In the genomic region with DNA sequence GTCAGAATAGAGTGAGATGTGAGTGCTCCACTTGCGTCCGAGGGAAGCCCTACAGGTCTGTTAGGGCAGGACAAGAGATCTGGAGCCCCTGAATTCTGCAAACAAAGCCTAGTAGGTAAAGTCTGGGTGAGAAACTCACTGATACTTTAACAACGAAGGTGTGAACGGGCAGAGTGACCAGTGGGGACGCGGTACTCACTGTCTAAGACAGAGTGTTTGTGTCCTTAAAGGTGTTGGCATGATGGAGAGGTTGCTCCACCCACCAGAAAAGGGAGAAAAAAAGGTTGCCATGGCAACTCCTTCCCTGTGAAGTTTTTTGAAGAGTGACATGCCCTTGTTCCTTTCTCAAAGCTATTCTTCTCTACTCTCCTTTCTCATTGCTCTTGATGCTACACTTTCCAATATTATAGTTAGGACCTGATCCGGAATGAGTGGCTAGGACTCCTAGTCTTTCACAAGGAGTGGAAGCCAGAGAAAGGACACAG, we compare ENCODE assay signal across 22 mouse cellular contexts.
DNase-seq lines count a peak whose midpoint lies in the region; ATAC-seq and TF ChIP-seq lines count a peak whose summit lies in the region.
"Had no signal": no experiment of that assay in that cellular context is flagged by ENCODE, and none has a peak within 500 bp of the region (broad histone marks: within the 10 kb centered on the region; RNA-seq: fewer than 3 reads in every experiment).

No protein-coding gene starts in this region.

- H3K4me1 ChIP-seq in liver, embryonic 13.5 days (replicated peaks), result peaks cover 44% of the 10 kb centered on the region
- peaks cover 4 to 11% of the 10 kb centered on the region in 2 experiments for H3K4me1 ChIP-seq in MEL (ENCODE audit: control insufficient read depth in 1 of 2, insufficient read depth in 2 of 2, low read length in 2 of 2)
- H3K4me1 ChIP-seq in liver, embryonic 15.5 days (replicated peaks), result peaks cover 40% of the 10 kb centered on the region
- H3K4me1 ChIP-seq: forebrain, embryonic 13.5 days; hindbrain, embryonic 15.5 days; neural tube, embryonic 15.5 days had no signal

- no peak for TF ChIP-seq CTCF in MEL (IDR thresholded peaks at IDR 0.05 in 2 of 3, conservative IDR thresholded peaks at IDR 0.05 in 1 of 3; ENCODE audit: control insufficient read depth in 1 of 3, insufficient read depth in 1 of 3, low read depth in 2 of 3, low read length in 3 of 3, poor library complexity in 1 of 3, severe bottlenecking in 1 of 3)

- TF ChIP-seq EP300 in MEL (IDR thresholded peaks at IDR 0.05; ENCODE audit: low read depth in 1 of 2, low read length in 2 of 2), result no peak

- no peak overlapping the region for H3K4me3 ChIP-seq in liver, embryonic 13.5 days (replicated peaks)
- H3K4me3 ChIP-seq in MEL (ENCODE audit: control insufficient read depth in 1 of 2, insufficient read depth in 1 of 2, low read depth in 2 of 2, low read length in 2 of 2), result no peak overlapping the region
- no peak overlapping the region for H3K4me3 ChIP-seq in liver, embryonic 15.5 days (replicated peaks)
- H3K4me3 ChIP-seq: forebrain, embryonic 13.5 days; gastrocnemius, adult 2 months; hindbrain, embryonic 15.5 days; left cerebral cortex, adult 2 months; neural tube, embryonic 15.5 days had no signal

- DNase-seq in liver, embryonic 13.5 days, result no peak
- DNase-seq in liver (no peak), MEL (ENCODE audit: low read depth, low spot score) (no peak)
- peak; percentile 45 for DNase-seq in thymus, postnatal 14 days
- no peak for DNase-seq in neural tube, embryonic 10.5 days (ENCODE audit: extremely low spot score, low spot score)
- DNase-seq in ovary, postnatal 10 days (ENCODE audit: low spot score), result no peak
- DNase-seq: adrenal gland, postnatal 10 days; cerebellum, adult 8-10 months; gastrocnemius, adult 2 months; kidney, postnatal 4 days; layer of hippocampus, adult 9-11 months; lung, adult 2 months; lung, postnatal 14 days; midbrain, embryonic 14.5 days had no signal

- no peaks in the 10 kb centered on the region for H3K27me3 ChIP-seq in liver, embryonic 13.5 days
- no peaks in the 10 kb centered on the region for H3K27me3 ChIP-seq in MEL (ENCODE audit: control insufficient read depth in 1 of 2, insufficient read depth in 2 of 2, low read length in 2 of 2)
- no peaks in the 10 kb centered on the region for H3K27me3 ChIP-seq in liver, embryonic 15.5 days
- H3K27me3 ChIP-seq: forebrain, embryonic 13.5 days; hindbrain, embryonic 15.5 days; megakaryocyte, embryonic 14.5 days; neural tube, embryonic 15.5 days had no signal

- no peak for ATAC-seq in liver, embryonic 13.5 days (ENCODE audit: low read depth)
- ATAC-seq in liver, embryonic 15.5 days (ENCODE audit: insufficient read depth), result no peak
- ATAC-seq: forebrain, embryonic 13.5 days; intestine, postnatal 0 days had no signal

- TF ChIP-seq RAD21 in MEL (IDR thresholded peaks at IDR 0.05; ENCODE audit: low read depth, low read length), result no peak

- no peak overlapping the region for H3K9ac ChIP-seq in liver, embryonic 13.5 days
- H3K9ac ChIP-seq in MEL (ENCODE audit: control insufficient read depth, low read depth, low read length, poor library complexity, severe bottlenecking), result no peak overlapping the region
- H3K9ac ChIP-seq in liver, embryonic 15.5 days, result no peak overlapping the region
- H3K9ac ChIP-seq: forebrain, embryonic 13.5 days; hindbrain, embryonic 15.5 days; neural tube, embryonic 15.5 days had no signal

- H3K27ac ChIP-seq in liver, embryonic 13.5 days, result 0 out of 2 replicates have a peak overlapping the region, but pooled peaks have one; percentile 20
- H3K27ac ChIP-seq in MEL (ENCODE audit: control insufficient read depth, low read depth, low read length), result no peak overlapping the region
- 0 out of 2 replicates have a peak overlapping the region, but pooled peaks have one; percentile 9 for H3K27ac ChIP-seq in liver, embryonic 15.5 days (replicated peaks)
- H3K27ac ChIP-seq: forebrain, embryonic 13.5 days; gastrocnemius, adult 2 months; hindbrain, embryonic 15.5 days; left cerebral cortex, adult 2 months; neural tube, embryonic 15.5 days had no signal

- no peaks in the 10 kb centered on the region for H3K9me3 ChIP-seq in liver, embryonic 13.5 days (replicated peaks)
- H3K9me3 ChIP-seq in MEL (replicated peaks; ENCODE audit: insufficient read depth, low read length), result no peaks in the 10 kb centered on the region
- no peaks in the 10 kb centered on the region for H3K9me3 ChIP-seq in liver, embryonic 15.5 days (replicated peaks)
- H3K9me3 ChIP-seq: hindbrain, embryonic 15.5 days; neural tube, embryonic 15.5 days had no signal

- no peak for TF ChIP-seq POLR2A in MEL (IDR thresholded peaks at IDR 0.05; ENCODE audit: control insufficient read depth in 1 of 2, insufficient read depth in 1 of 2, low read depth in 1 of 2, low read length in 2 of 2, poor library complexity in 1 of 2)

- 73% methylated on average over 7 of the region's 7 CpGs for WGBS in liver, embryonic 13.5 days (ENCODE audit: insufficient replicate concordance)
- 67% methylated on average over 7 of the region's 7 CpGs for WGBS in liver, embryonic 15.5 days (ENCODE audit: insufficient replicate concordance)

- H3K4me2 ChIP-seq in liver, embryonic 13.5 days, result no peak overlapping the region
- no peak overlapping the region for H3K4me2 ChIP-seq in liver, embryonic 15.5 days
- H3K4me2 ChIP-seq: forebrain, embryonic 13.5 days; heart, embryonic 11.5 days; hindbrain, embryonic 15.5 days; neural tube, embryonic 15.5 days had no signal

- no peaks in the 10 kb centered on the region for H3K79me2 ChIP-seq in MEL (ENCODE audit: control insufficient read depth, insufficient read depth, low read length, poor library complexity)

- H3K36me3 ChIP-seq in liver, embryonic 13.5 days, result 0 out of 2 replicates have a peak, but pooled peaks cover 5% of the 10 kb centered on the region
- H3K36me3 ChIP-seq in MEL (ENCODE audit: control insufficient read depth in 1 of 2, insufficient read depth in 2 of 2, low read length in 2 of 2), result peaks cover 0 to 1% of the 10 kb centered on the region in 2 experiments; a peak in 1 of 4 replicates
- H3K36me3 ChIP-seq in liver, embryonic 15.5 days (replicated peaks), result 0 out of 2 replicates have a peak, but pooled peaks cover 7% of the 10 kb centered on the region
- H3K36me3 ChIP-seq: hindbrain, embryonic 15.5 days; neural tube, embryonic 15.5 days had no signal

TF ChIP-seq in MEL, 35 proteins besides CTCF, POLR2A, EP300 and RAD21:
- TF ChIP-seq NELFE (IDR thresholded peaks at IDR 0.05; ENCODE audit: low read depth, low read length), result no peak
- TF ChIP-seq MEF2A (IDR thresholded peaks at IDR 0.05; ENCODE audit: extremely low read depth, insufficient replicate concordance, low read depth, low read length, poor library complexity, severe bottlenecking), result no peak
- 0 out of 2 replicates have a peak, but pooled peaks have one; percentile 23 for TF ChIP-seq ZNF384 (IDR thresholded peaks at IDR 0.05; ENCODE audit: low read depth, low read length)
- TF ChIP-seq POLR2AphosphoS5 (IDR thresholded peaks at IDR 0.05; ENCODE audit: borderline replicate concordance, low read depth, low read length), result no peak
